Mouse (Mus musculus) olfactory bulb, adult 2 months (tissue): Measurements from ENCODE around the gene Crebrf. TPM values are rescaled to one million over a fixed set of nuclear protein-coding genes. Genes with fewer than 3 reads are reported as not detected.
A peak's percentile ranks its signal among the peaks of the same experiment; 100 is the strongest.

Source experiments
- H3K27ac ChIP-seq: fragments of 200-500 bp; 2 replicates; pipeline ENCODE4 v1.5.1; 2012; ENCODE audit warnings: low read depth, low read length; ENCODE audit not compliant: insufficient read depth
- H3K4me1 ChIP-seq: fragments of 200-500 bp; 2 replicates; pipeline ENCODE4 v1.6.1; 2012; ENCODE audit warnings: low read length; ENCODE audit not compliant: control insufficient read depth, insufficient read depth
- H3K4me3 ChIP-seq: fragments of 200-500 bp; 2 replicates; pipeline ENCODE4 v1.5.1; 2012; ENCODE audit warnings: mild to moderate bottlenecking, low read depth, low read length, moderate library complexity; ENCODE audit not compliant: insufficient read depth
- CTCF ChIP-seq: fragments of 200-500 bp; IDR thresholded peaks from 2 replicates; pipeline ENCODE4 v1.5.1; 2012; ENCODE audit warnings: low read depth, mild to moderate bottlenecking, low read length, moderate library complexity; ENCODE audit not compliant: insufficient read depth
- POLR2A ChIP-seq: fragments of 200-500 bp; IDR thresholded peaks from 2 replicates; pipeline ENCODE4 v1.6.1; 2012; ENCODE audit warnings: mild to moderate bottlenecking, low read depth, low read length, moderate library complexity; ENCODE audit not compliant: insufficient read depth
- WGBS: fragments of 180-500 bp; shearing (Covaris S2); methylation state at CpG from one replicate; pipeline ENCODE4 v1.1.7; 2018; 5-methylcytosine and 5-hydroxymethylcytosine counted together
- polyA plus RNA-seq: library from polyadenylated mRNA; stranded (reverse); fragments of >200 nt; gene quantifications from 2 replicates; pipeline ENCODE4 v1.2.4, GENCODE M21; 2012; ENCODE audit warnings: low replicate concordance; ENCODE audit not compliant: missing spikeins, insufficient read depth, insufficient read length

The Crebrf gene
- polyA plus RNA-seq, 1 experiment, result not detected

DNA sequence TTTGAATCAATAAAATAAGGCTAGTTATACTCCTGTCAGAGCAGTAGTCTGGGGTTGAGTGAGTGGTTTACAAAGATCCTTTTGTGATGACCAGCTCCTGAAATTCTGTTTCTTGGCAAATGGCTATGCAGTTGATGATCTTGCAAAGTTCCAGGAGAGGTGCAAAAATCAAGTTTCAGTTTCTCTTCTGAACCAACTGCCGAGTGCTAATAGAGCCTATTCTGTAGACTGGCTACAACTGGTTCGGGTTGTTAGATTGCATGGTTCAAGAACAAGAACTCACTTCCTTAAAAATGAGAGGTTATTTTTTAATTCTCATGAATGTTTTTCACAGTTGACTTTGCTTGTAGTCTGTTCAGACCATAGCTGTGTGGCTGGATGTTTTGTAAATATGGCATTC is 38.0 kb downstream of the Crebrf start:
- TF ChIP-seq POLR2A (no peak), CTCF (no peak)
- WGBS, result 68% methylated on average over 2 of the region's 2 CpGs
- Histone ChIP-seq H3K27ac (no peak overlapping the region), H3K4me1 (no peaks in the 10 kb centered on the region), H3K4me3 (no peak overlapping the region)

DNA sequence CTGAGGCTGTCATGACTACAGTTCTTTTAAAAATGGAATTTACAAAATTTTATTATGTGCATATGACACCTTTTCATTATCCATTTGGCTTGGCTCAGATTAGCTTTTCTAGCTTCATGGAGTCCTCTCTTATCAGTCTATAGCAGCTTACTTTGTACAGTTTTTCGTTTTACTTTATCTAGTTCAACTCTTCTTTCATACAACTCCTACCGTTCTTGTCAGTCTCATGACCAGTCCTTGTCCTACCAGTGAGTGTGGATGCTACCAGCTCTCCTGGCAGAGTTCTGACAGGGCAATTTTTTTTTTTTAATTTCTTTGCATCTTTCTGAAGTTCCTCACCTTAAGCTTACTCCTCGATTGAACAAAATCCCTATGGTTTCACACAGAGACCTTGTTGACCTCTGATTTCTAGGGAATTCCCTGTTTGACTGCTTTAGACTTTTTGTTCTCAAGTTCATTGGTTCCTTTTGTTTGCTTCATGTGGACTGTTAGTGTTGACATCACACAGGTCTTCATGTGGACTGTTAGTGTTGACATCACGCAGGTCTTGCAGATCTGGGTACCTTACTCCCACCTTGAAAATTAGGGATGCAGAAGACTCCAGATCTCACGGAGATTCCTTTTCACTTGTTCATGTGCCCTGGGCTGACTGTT is 51.8 kb downstream of the Crebrf start:
- Histone ChIP-seq H3K27ac (no peak overlapping the region), H3K4me1 (no peaks in the 10 kb centered on the region), H3K4me3 (no peak overlapping the region)
- TF ChIP-seq CTCF (no peak), POLR2A (no peak)
- WGBS, result 89% methylated on average over 5 of the region's 5 CpGs

DNA sequence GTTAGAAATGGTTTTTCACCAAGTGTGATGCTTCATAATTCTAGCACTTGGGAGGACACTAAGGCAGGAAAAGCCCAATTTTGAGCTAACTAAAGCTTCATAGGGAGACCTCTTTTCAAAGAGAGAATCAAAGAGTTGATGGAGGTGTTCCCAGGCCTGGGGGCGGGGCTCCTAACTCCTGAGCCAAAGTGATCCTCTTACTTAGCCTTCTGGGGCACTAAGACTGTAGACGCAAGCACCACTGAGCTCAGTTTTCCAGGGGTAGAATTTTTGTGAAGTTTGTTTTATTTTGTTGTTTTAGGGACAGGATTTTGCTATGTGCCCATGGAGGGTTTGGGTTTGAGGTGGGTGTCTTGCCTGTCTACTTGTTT is 52.3 kb downstream of the Crebrf start:
- 86% methylated on average over 2 of the region's 2 CpGs for WGBS
- Histone ChIP-seq H3K4me3 (no peak overlapping the region), H3K4me1 (no peaks in the 10 kb centered on the region), H3K27ac (no peak overlapping the region)
- TF ChIP-seq POLR2A, result no peak

DNA sequence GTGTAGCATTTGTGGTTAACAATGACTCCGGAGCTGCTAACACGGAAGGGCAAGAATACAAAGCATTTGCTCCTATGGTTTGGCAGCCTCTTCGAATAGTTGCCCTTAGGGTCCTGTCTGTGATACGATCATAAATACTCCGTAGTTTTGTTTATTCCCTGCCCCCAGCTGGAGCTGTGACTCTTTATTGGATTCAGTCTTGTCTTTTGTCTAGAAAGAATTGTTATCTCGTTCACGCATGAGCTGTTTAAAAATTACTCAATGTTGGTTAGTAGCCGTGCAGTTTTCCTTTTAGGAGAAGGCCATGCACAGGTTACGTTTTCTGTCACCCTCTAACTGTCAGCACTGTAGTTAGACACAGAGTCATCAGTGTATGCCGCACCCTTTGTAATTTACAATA is 60.8 kb downstream of the Crebrf start:
- Histone ChIP-seq H3K4me1 (peaks cover 1% of the 10 kb centered on the region; the same call in 1 of the 2 replicates), H3K4me3 (no peak overlapping the region), H3K27ac (no peak overlapping the region)
- TF ChIP-seq POLR2A (no peak), CTCF (no peak)
- WGBS, result 59% methylated on average over 10 of the region's 10 CpGs

DNA sequence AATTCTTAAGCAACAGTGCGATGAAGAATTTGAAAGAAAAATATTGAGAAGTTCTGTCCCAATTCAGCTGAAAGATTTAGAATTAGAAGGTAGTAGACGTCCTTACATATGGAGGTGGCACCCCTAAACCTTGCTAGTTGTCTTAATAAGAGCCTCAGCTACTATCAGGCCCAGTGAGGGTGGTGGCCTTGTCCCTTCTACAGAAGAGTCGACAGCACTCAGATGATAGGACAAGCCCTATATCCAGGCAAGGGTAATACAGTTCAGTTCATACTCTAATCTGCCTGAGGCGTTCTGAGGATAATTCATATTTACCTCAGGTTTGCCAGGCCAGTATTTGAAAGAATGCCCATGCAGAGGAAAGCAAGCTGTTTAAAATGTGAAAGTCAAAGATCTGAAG is 62.6 kb downstream of the Crebrf start:
- WGBS, result 88% methylated on average over 4 of the region's 4 CpGs
- H3K4me1 ChIP-seq, result peaks cover 5% of the 10 kb centered on the region; the same call in 1 of the 2 replicates
- TF ChIP-seq POLR2A (no peak), CTCF (no peak)
- no peak overlapping the region for H3K4me3 ChIP-seq
- no peak overlapping the region for H3K27ac ChIP-seq

DNA sequence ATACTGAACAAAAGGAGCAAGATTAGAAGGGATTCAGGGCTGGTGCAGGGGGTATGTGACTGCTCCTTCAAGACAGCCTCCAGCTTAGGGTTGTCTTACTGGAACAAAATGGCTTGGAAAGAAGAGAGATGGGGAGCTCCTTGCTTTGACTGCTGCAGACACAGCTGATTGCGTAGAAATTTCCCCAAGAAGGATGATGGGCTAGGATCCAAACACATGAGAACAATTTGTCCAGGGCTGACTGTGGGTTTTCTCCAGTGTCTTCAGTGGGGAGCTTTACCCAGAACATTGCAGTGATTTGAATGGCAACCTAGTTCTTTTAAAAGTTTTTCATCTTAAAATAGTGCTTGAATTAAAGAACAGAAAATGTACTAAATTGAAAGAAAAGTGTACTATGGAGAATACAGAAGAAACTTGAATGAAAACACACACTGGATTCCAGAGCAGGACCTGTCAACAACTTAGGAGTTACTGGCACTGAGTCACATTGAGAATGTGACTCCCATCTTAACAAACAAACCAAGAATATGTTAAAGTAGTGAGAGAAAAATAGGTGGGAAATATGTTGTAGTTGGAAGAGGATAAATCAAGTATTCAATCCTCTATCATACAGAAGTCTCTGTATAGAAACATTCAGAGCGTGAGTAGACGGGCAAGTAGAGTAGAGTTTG is 63.1 kb downstream of the Crebrf start:
- Histone ChIP-seq H3K27ac (no peak overlapping the region), H3K4me3 (no peak overlapping the region), H3K4me1 (peaks cover 5% of the 10 kb centered on the region; the same call in 1 of the 2 replicates)
- TF ChIP-seq POLR2A (no peak), CTCF (no peak)
- WGBS, result 77% methylated on average over 3 of the region's 3 CpGs

DNA sequence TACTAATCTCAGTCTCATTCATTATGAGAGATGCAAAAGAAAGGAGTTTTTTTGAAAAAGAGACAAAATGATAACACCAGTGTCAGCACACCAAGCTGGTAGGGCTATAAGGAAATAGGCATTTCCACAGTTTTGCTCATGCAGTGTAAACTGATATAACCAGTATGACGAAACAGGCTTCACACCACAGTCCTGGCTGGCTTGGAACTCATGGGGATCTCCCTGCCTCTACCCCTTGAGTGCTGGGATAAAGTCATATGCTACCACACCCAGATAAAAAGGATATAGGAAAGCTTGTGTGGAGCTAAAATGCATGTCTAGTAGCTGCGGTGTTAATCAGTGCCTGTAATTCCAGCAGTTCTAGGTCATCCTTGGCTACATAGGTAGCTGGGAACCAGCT is 64.0 kb downstream of the Crebrf start:
- 87% methylated on average over 2 of the region's 2 CpGs for WGBS
- no peak overlapping the region for H3K4me3 ChIP-seq
- H3K4me1 ChIP-seq, result peaks cover 5% of the 10 kb centered on the region; the same call in 1 of the 2 replicates
- no peak for TF ChIP-seq CTCF
- no peak for TF ChIP-seq POLR2A
- H3K27ac ChIP-seq, result no peak overlapping the region

DNA sequence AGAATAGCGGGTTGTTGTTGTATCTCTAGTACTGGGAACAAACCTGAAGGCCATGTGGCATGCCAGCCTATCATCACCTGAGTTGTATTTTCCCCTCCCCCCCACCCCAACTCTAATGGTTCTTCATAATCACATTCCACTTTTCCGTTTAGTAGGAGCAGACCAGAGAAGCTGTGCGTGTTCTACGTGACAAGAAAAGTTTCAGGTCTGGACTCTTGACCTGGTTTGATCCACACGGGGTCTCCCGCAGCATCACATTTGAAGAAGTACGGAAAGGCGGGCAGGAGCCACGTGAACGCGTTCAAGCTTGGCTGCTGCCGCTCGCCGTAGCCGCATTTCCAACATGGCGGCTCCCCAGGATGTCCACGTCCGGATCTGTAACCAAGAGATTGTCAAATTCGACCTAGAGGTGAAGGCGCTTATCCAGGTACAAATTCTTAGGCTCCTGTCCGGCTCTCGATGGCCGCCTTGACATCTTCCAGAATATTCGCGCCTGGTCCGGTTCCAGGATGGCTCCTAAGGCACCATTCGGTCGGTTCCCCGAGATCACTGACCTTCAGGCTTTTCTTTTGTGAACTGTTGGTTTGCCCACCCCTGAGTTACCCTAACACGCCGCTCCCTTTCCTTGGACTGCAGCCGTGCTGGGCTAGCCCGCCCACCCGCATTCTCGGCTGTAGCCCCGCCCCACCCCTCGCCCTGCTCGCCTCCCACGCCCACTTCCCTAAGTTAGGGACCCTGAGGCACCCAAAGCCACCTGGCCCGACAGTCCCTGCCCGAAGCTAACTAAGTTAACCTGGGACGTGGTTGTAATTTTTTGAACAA is 65.5 kb downstream of the Crebrf start, which contains the start of gene Bnip1:
Bnip1 (plus strand) TSS at position 317 of the 822 bp plus-strand sequence.
- H3K4me3 ChIP-seq, result peak within 1 kb of the TSS; percentile 98
- peak within 1 kb of the TSS; percentile 79; the same call in 1 of the 2 replicates for H3K27ac ChIP-seq
- peak; percentile 43; the same call in 1 of the 2 replicates for TF ChIP-seq POLR2A
- no peak for TF ChIP-seq CTCF
- peaks cover 5% of the 10 kb centered on the region; the same call in 1 of the 2 replicates for H3K4me1 ChIP-seq
- WGBS, result under 1% methylated on average over 42 of the region's 42 CpGs
